Mouse (Mus musculus): ENCODE data around the gene Tenm3.

Gene Tenm3

GRCm38 (mm10) chr8:48670387-48670786 is 173.4 kb downstream of the Tenm3 start:
- DNase-seq (ENCODE audit: low read depth, low spot score): no peak

GRCm38 (mm10) chr8:48665193-48665592 is 178.6 kb downstream of the Tenm3 start:
- no peak for DNase-seq (ENCODE audit: low read depth, low spot score)

GRCm38 (mm10) chr8:48659226-48659625 is 184.5 kb downstream of the Tenm3 start:
- DNase-seq (ENCODE audit: low read depth, low spot score): no peak

- no peak for DNase-seq (ENCODE audit: low read depth, low spot score)
Measured at GRCm38 (mm10) chr8:48655381-48656043, 188.2 kb downstream of the Tenm3 start.

GRCm38 (mm10) chr8:48649845-48650244 is 193.9 kb downstream of the Tenm3 start:
- no peak for DNase-seq (ENCODE audit: low read depth, low spot score)

GRCm38 (mm10) chr8:48649415-48649814 is 194.3 kb downstream of the Tenm3 start:
- no peak for DNase-seq (ENCODE audit: low read depth, low spot score)

GRCm38 (mm10) chr8:48646110-48646509 is 197.6 kb downstream of the Tenm3 start:
- peak; percentile 3 for DNase-seq (ENCODE audit: low read depth, low spot score)

GRCm38 (mm10) chr8:48638129-48638528 is 205.6 kb downstream of the Tenm3 start:
- no peak for DNase-seq (ENCODE audit: low read depth, low spot score)

- no peak for DNase-seq (ENCODE audit: low read depth, low spot score)
Measured at GRCm38 (mm10) chr8:48636979-48637378, 206.8 kb downstream of the Tenm3 start.

GRCm38 (mm10) chr8:48635815-48636214 is 207.9 kb downstream of the Tenm3 start:
- DNase-seq (ENCODE audit: low read depth, low spot score): no peak

GRCm38 (mm10) chr8:48633426-48633825 is 210.3 kb downstream of the Tenm3 start:
- DNase-seq (ENCODE audit: low read depth, low spot score): no peak

GRCm38 (mm10) chr8:48622517-48623153 is 221.1 kb downstream of the Tenm3 start:
- no peak for DNase-seq (ENCODE audit: low read depth, low spot score)

- DNase-seq (ENCODE audit: low read depth, low spot score): no peak
Measured at GRCm38 (mm10) chr8:48615088-48615487, 228.7 kb downstream of the Tenm3 start.

GRCm38 (mm10) chr8:48611934-48612512 is 231.7 kb downstream of the Tenm3 start:
- no peak for DNase-seq (ENCODE audit: low read depth, low spot score)

GRCm38 (mm10) chr8:48611126-48611525 is 232.6 kb downstream of the Tenm3 start:
- no peak for DNase-seq (ENCODE audit: low read depth, low spot score)

- DNase-seq (ENCODE audit: low read depth, low spot score): no peak
Measured at GRCm38 (mm10) chr8:48610316-48610715, 233.4 kb downstream of the Tenm3 start.

- DNase-seq (ENCODE audit: low read depth, low spot score): no peak
Measured at GRCm38 (mm10) chr8:48609684-48610083, 234.1 kb downstream of the Tenm3 start.

- DNase-seq (ENCODE audit: low read depth, low spot score): no peak
Measured at GRCm38 (mm10) chr8:48604190-48604897, 239.4 kb downstream of the Tenm3 start.

GRCm38 (mm10) chr8:48603165-48603840 is 240.4 kb downstream of the Tenm3 start:
- DNase-seq (ENCODE audit: low read depth, low spot score): no peak

GRCm38 (mm10) chr8:48601621-48602020 is 242.1 kb downstream of the Tenm3 start:
- no peak for DNase-seq (ENCODE audit: low read depth, low spot score)

GRCm38 (mm10) chr8:48599028-48599427 is 244.7 kb downstream of the Tenm3 start:
- DNase-seq (ENCODE audit: low read depth, low spot score): no peak

- peak; percentile 12 for DNase-seq (ENCODE audit: low read depth, low spot score)
Measured at GRCm38 (mm10) chr8:48596332-48596731, 247.4 kb downstream of the Tenm3 start.

Data from brain, adult 2 months (tissue).